Mouse (Mus musculus) limb, embryonic 13.5 days (tissue): ENCODE measurements around the gene Tmco4. TPM values are rescaled to one million over a fixed set of nuclear protein-coding genes. Genes with fewer than 3 reads are reported as not detected.

Experiments
- ATAC-seq: fragments of 200-750 bp; cut with Nextera tagmentation; 2 replicates; pipeline ENCODE4 v1.8.0; 2017; ENCODE audit warnings: low read depth, moderate number of reproducible peaks, moderate TSS enrichment; ENCODE audit not compliant: low FRiP score
- H3K27ac ChIP-seq: fragments of 300-500 bp; sonication (generic); 2 replicates; pipeline ENCODE4 v1.5.1; 2015; ENCODE audit warnings: inconsistent platforms, mild to moderate bottlenecking, moderate library complexity
- H3K27me3 ChIP-seq: fragments of 300-500 bp; sonication (generic); 2 replicates; pipeline ENCODE4 v1.6.1; 2015; ENCODE audit warnings: mild to moderate bottlenecking, inconsistent platforms
- H3K36me3 ChIP-seq: fragments of 300-500 bp; sonication (generic); 2 replicates; pipeline ENCODE4 v1.6.1; 2015; ENCODE audit warnings: inconsistent platforms, mild to moderate bottlenecking, moderate library complexity
- H3K4me1 ChIP-seq: fragments of 300-500 bp; sonication (generic); 2 replicates; pipeline ENCODE4 v1.6.1; 2015; ENCODE audit warnings: inconsistent platforms
- H3K4me2 ChIP-seq: fragments of 300-500 bp; sonication (generic); replicated peaks from 2 replicates; pipeline ENCODE4 v1.6.1; 2015; ENCODE audit warnings: inconsistent platforms, mild to moderate bottlenecking, moderate library complexity
- H3K4me3 ChIP-seq: fragments of 300-500 bp; sonication (generic); 2 replicates; pipeline ENCODE4 v1.5.1; 2015; ENCODE audit warnings: moderate library complexity, mild to moderate bottlenecking, inconsistent platforms
- H3K9ac ChIP-seq: fragments of 300-500 bp; sonication (generic); 2 replicates; pipeline ENCODE4 v1.6.1; 2015; ENCODE audit warnings: mild to moderate bottlenecking, inconsistent platforms
- H3K9me3 ChIP-seq: fragments of 300-500 bp; sonication (generic); 2 replicates; pipeline ENCODE4 v1.6.1; 2016; ENCODE audit warnings: inconsistent platforms
- WGBS: fragments of 180-500 bp; shearing (Covaris S2); methylation state at CpG from one replicate; pipeline ENCODE4 v1.1.7; 2015; 5-methylcytosine and 5-hydroxymethylcytosine counted together
- polyA plus RNA-seq: library from polyadenylated mRNA; unstranded; fragments of >200 nt; fragmentation: Nextera tagmentation; extraction: Ambion mirVana; gene quantifications from 2 replicates; pipeline ENCODE4 v1.2.1, GENCODE M21; 2015

Tmco4 gene
- polyA plus RNA-seq, 1 experiment from 2014 or later, result 3.7 TPM

GRCm38 (mm10) chr4:139048518-139048917 is 75.8 kb downstream of the Tmco4 start:
- Histone ChIP-seq H3K27me3 (no peaks in the 10 kb centered on the region), H3K4me2 (no peak overlapping the region), H3K27ac (no peak overlapping the region), H3K9me3 (peaks cover 6% of the 10 kb centered on the region; the same call in 1 of the 2 replicates), H3K4me1 (no peaks in the 10 kb centered on the region), H3K9ac (no peak overlapping the region), H3K4me3 (no peak overlapping the region), H3K36me3 (no peaks in the 10 kb centered on the region)
- WGBS, result 79% methylated on average over 6 of the region's 6 CpGs
- ATAC-seq, result no peak

GRCm38 (mm10) chr4:139052796-139053195 is 80.1 kb downstream of the Tmco4 start:
- no peak overlapping the region for H3K9ac ChIP-seq
- no peak for ATAC-seq
- WGBS, result 80% methylated on average over 7 of the region's 7 CpGs
- no peaks in the 10 kb centered on the region for H3K27me3 ChIP-seq
- no peak overlapping the region for H3K27ac ChIP-seq
- H3K4me2 ChIP-seq, result no peak overlapping the region
- no peaks in the 10 kb centered on the region for H3K4me1 ChIP-seq
- H3K9me3 ChIP-seq, result no peaks in the 10 kb centered on the region
- H3K4me3 ChIP-seq, result no peak overlapping the region
- H3K36me3 ChIP-seq, result no peaks in the 10 kb centered on the region

GRCm38 (mm10) chr4:139053391-139053790 is 80.7 kb downstream of the Tmco4 start:
- no peaks in the 10 kb centered on the region for H3K9me3 ChIP-seq
- WGBS, result 63% methylated on average over 5 of the region's 5 CpGs
- H3K36me3 ChIP-seq, result no peaks in the 10 kb centered on the region
- no peaks in the 10 kb centered on the region for H3K27me3 ChIP-seq
- H3K27ac ChIP-seq, result no peak overlapping the region
- H3K4me3 ChIP-seq, result no peak overlapping the region
- H3K4me1 ChIP-seq, result no peaks in the 10 kb centered on the region
- no peak overlapping the region for H3K9ac ChIP-seq
- no peak overlapping the region for H3K4me2 ChIP-seq
- no peak for ATAC-seq

- Histone ChIP-seq H3K9ac (no peak overlapping the region), H3K4me1 (no peaks in the 10 kb centered on the region), H3K27me3 (no peaks in the 10 kb centered on the region), H3K36me3 (no peaks in the 10 kb centered on the region), H3K9me3 (no peaks in the 10 kb centered on the region), H3K4me2 (no peak overlapping the region), H3K4me3 (no peak overlapping the region), H3K27ac (no peak overlapping the region)
- WGBS, result 43% methylated on average over 9 of the region's 9 CpGs
- ATAC-seq, result no peak
These were observed 81.7 kb downstream of the Tmco4 start for GRCm38 (mm10) chr4:139054300-139054923.

- H3K36me3 ChIP-seq, result no peaks in the 10 kb centered on the region
- H3K4me1 ChIP-seq, result no peaks in the 10 kb centered on the region
- no peak overlapping the region for H3K4me2 ChIP-seq
- no peak overlapping the region for H3K9ac ChIP-seq
- no peaks in the 10 kb centered on the region for H3K27me3 ChIP-seq
- ATAC-seq, result no peak
- H3K4me3 ChIP-seq, result no peak overlapping the region
- 77% methylated on average over 4 of the region's 4 CpGs for WGBS
- no peaks in the 10 kb centered on the region for H3K9me3 ChIP-seq
- H3K27ac ChIP-seq, result no peak overlapping the region
These were observed 82.6 kb downstream of the Tmco4 start for GRCm38 (mm10) chr4:139055336-139055735.

- Histone ChIP-seq H3K27me3 (no peaks in the 10 kb centered on the region), H3K36me3 (no peaks in the 10 kb centered on the region), H3K27ac (no peak overlapping the region), H3K4me2 (no peak overlapping the region), H3K4me1 (no peaks in the 10 kb centered on the region), H3K9ac (no peak overlapping the region), H3K4me3 (no peak overlapping the region), H3K9me3 (no peaks in the 10 kb centered on the region)
- 76% methylated on average over 3 of the region's 3 CpGs for WGBS
- no peak for ATAC-seq
These were observed 83.1 kb downstream of the Tmco4 start for GRCm38 (mm10) chr4:139055744-139056143.

GRCm38 (mm10) chr4:139057291-139057690 is 84.6 kb downstream of the Tmco4 start:
- H3K36me3 ChIP-seq, result no peaks in the 10 kb centered on the region
- no peaks in the 10 kb centered on the region for H3K27me3 ChIP-seq
- WGBS, result 70% methylated on average over 5 of the region's 5 CpGs
- H3K9ac ChIP-seq, result no peak overlapping the region
- H3K27ac ChIP-seq, result no peak overlapping the region
- H3K4me3 ChIP-seq, result no peak overlapping the region
- H3K4me2 ChIP-seq, result no peak overlapping the region
- no peaks in the 10 kb centered on the region for H3K9me3 ChIP-seq
- no peak for ATAC-seq
- H3K4me1 ChIP-seq, result no peaks in the 10 kb centered on the region

DNA sequence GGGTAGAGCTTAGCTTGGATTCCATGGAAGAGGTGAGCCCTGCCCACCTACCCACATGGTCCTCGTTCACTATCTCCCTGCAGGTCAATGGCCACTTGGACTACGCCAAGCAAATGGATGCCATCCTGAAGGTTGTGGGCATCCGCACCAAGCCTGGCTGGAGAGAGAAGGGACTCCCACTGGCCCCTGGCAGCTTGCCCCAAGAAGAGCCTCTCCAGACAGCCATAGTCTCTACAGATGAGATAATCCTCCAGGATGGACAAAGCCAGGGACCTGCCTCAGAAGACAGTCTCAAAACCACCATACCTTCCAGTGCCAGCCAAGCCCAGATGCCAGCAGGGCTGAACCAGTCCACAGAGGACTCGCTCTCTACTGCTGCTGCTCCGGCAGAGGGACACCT is 85.3 kb downstream of the Tmco4 start:
- Histone ChIP-seq H3K36me3 (no peaks in the 10 kb centered on the region), H3K27ac (no peak overlapping the region), H3K4me1 (no peaks in the 10 kb centered on the region), H3K4me3 (no peak overlapping the region), H3K27me3 (no peaks in the 10 kb centered on the region), H3K9ac (no peak overlapping the region), H3K4me2 (no peak overlapping the region), H3K9me3 (no peaks in the 10 kb centered on the region)
- WGBS, result 80% methylated on average over 5 of the region's 5 CpGs
- no peak for ATAC-seq

- Histone ChIP-seq H3K9ac (no peak overlapping the region), H3K9me3 (no peaks in the 10 kb centered on the region), H3K27me3 (0 out of 2 replicates have a peak, but pooled peaks cover 5% of the 10 kb centered on the region), H3K4me1 (no peaks in the 10 kb centered on the region), H3K36me3 (no peaks in the 10 kb centered on the region), H3K27ac (no peak overlapping the region), H3K4me2 (no peak overlapping the region), H3K4me3 (no peak overlapping the region)
- 5% methylated on average over 7 of the region's 7 CpGs for WGBS
- ATAC-seq, result no peak
These were observed 86.9 kb downstream of the Tmco4 start for GRCm38 (mm10) chr4:139059569-139059968.

- no peak overlapping the region for H3K9ac ChIP-seq
- WGBS, result 91% methylated on average over 5 of the region's 5 CpGs
- ATAC-seq, result no peak
- no peak overlapping the region for H3K4me2 ChIP-seq
- no peaks in the 10 kb centered on the region for H3K4me1 ChIP-seq
- H3K9me3 ChIP-seq, result no peaks in the 10 kb centered on the region
- H3K27me3 ChIP-seq, result peaks cover 21% of the 10 kb centered on the region
- no peak overlapping the region for H3K27ac ChIP-seq
- H3K4me3 ChIP-seq, result no peak overlapping the region
- no peaks in the 10 kb centered on the region for H3K36me3 ChIP-seq
These were observed 92.1 kb downstream of the Tmco4 start for GRCm38 (mm10) chr4:139064831-139065230.

- Histone ChIP-seq H3K4me1 (no peaks in the 10 kb centered on the region), H3K27me3 (peaks cover 55% of the 10 kb centered on the region), H3K4me3 (no peak overlapping the region), H3K36me3 (no peaks in the 10 kb centered on the region), H3K27ac (no peak overlapping the region), H3K9ac (no peak overlapping the region), H3K4me2 (no peak overlapping the region), H3K9me3 (no peaks in the 10 kb centered on the region)
- ATAC-seq, result no peak
- 31% methylated on average over 4 of the region's 4 CpGs for WGBS
These were observed 95.6 kb downstream of the Tmco4 start for GRCm38 (mm10) chr4:139068287-139068686.

DNA sequence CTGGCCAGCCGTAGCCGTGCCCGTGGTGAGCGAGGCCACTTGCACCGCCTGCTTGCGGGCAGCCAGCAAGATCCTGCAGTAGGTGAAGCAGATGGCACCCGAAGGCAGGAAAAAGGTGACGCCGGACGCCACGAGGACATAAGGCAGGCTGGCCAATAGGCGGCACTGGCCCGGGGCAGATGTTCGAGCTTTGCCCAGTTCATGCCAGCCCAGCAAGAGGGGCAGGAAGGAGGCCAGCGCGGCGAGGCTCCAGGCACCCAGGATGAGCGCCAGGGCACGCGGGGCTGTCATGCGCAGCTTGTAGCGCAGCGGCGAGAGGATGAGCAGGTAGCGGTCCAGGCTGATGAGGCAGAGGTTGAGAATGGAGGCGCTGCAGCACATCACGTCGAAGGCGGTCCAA is 101.4 kb downstream of the Tmco4 start:
- H3K4me1 ChIP-seq, result peaks cover 16% of the 10 kb centered on the region
- no peak for ATAC-seq
- H3K4me3 ChIP-seq, result peak overlapping the region; percentile 67
- no peak overlapping the region for H3K27ac ChIP-seq
- 16% methylated on average over 29 of the region's 29 CpGs for WGBS
- peaks cover 87% of the 10 kb centered on the region for H3K27me3 ChIP-seq
- no peaks in the 10 kb centered on the region for H3K36me3 ChIP-seq
- H3K9me3 ChIP-seq, result no peaks in the 10 kb centered on the region
- peak overlapping the region; percentile 94 for H3K4me2 ChIP-seq
- H3K9ac ChIP-seq, result peak overlapping the region; percentile 66; the same call in 1 of the 2 replicates

- peak; percentile 34; the same call in 1 of the 2 replicates for ATAC-seq
These were observed 102.5 kb downstream of the Tmco4 start, which contains the start of gene Htr6 for GRCm38 (mm10) chr4:139075041-139075711. Gene Htr6 (minus strand): TSS chr4:139075570.

More at GRCm38 (mm10) chr4:139075041-139075711, 102.5 kb downstream of the Tmco4 start, which contains the start of gene Htr6:
- Histone ChIP-seq H3K27ac (no peak within 1 kb of the TSS), H3K36me3 (no peaks in the 10 kb centered on the region), H3K9me3 (no peaks in the 10 kb centered on the region), H3K4me2 (peak within 1 kb of the TSS; percentile 94), H3K4me1 (peaks cover 18% of the 10 kb centered on the region), H3K27me3 (peaks cover 75% of the 10 kb centered on the region), H3K9ac (peak within 1 kb of the TSS; percentile 66), H3K4me3 (peak within 1 kb of the TSS; percentile 67)
- WGBS, result under 1% methylated on average over 59 of the region's 77 CpGs
